Mouse (Mus musculus) embryonic facial prominence, embryonic 10.5 days (tissue): ENCODE measurements at regions not wholly inside any gene's neighbourhood (a gene's known extent, or its start where the extent isn't known, plus 50 kb on each side); places are given as distances from the start of the nearest gene placed in this dataset.

Experiments used
- DNase-seq: peaks from one replicate; pipeline ENCODE4 v3.0.0-alpha.2; 2017; ENCODE audit warnings: low spot score
- H3K27ac ChIP-seq: fragments of 300-500 bp; sonication (generic); replicated peaks from 2 replicates; pipeline ENCODE4 v1.5.1; 2016; ENCODE audit warnings: mild to moderate bottlenecking
- H3K27me3 ChIP-seq: fragments of 300-500 bp; sonication (generic); replicated peaks from 2 replicates; pipeline ENCODE4 v1.6.1; 2016; ENCODE audit warnings: low read depth, mild to moderate bottlenecking; ENCODE audit not compliant: poor library complexity, severe bottlenecking
- H3K36me3 ChIP-seq: fragments of 300-500 bp; sonication (generic); replicated peaks from 2 replicates; pipeline ENCODE4 v1.6.1; 2016; ENCODE audit warnings: mild to moderate bottlenecking, moderate library complexity
- H3K4me1 ChIP-seq: fragments of 300-500 bp; sonication (generic); 2 replicates; pipeline ENCODE4 v1.6.1; 2016
- H3K4me3 ChIP-seq: fragments of 300-500 bp; sonication (generic); 2 replicates; pipeline ENCODE4 v1.5.1; 2016; ENCODE audit warnings: mild to moderate bottlenecking, moderate library complexity
- H3K9me3 ChIP-seq: fragments of 300-500 bp; sonication (generic); 2 replicates; pipeline ENCODE4 v1.6.1; 2016; ENCODE audit warnings: mild to moderate bottlenecking
- WGBS: fragments of 180-500 bp; shearing (Covaris S2); methylation state at CpG from one replicate; pipeline ENCODE4 v1.1.7; 2016; 5-methylcytosine and 5-hydroxymethylcytosine counted together

DNA sequence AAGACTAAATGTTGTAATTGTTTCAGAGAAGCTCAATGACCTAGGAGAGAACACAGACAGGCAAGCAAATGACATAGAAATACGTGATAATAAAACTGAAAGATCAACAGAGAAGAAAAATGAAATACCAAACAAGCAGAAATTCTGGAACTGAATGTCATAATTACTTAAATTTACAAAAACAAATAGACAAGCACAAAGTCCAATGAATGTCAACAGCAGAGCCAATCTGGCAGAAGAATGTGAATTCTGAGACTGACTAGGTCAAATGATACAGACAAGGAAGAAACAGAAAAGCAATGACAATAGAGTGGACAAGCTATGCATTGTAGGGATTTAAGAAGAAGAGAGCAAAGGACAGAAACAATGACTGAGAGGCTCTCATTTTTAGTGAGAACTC lies 143.1 kb upstream of the N4bp1 start:
- DNase-seq, result no peak
- WGBS, result 84% methylated on average over 1 of the region's 1 CpGs
- no peaks in the 10 kb centered on the region for H3K36me3 ChIP-seq
- no peak overlapping the region for H3K27ac ChIP-seq
- no peaks in the 10 kb centered on the region for H3K9me3 ChIP-seq
- H3K27me3 ChIP-seq, result no peaks in the 10 kb centered on the region
- no peak overlapping the region for H3K4me3 ChIP-seq
- no peaks in the 10 kb centered on the region for H3K4me1 ChIP-seq

DNA sequence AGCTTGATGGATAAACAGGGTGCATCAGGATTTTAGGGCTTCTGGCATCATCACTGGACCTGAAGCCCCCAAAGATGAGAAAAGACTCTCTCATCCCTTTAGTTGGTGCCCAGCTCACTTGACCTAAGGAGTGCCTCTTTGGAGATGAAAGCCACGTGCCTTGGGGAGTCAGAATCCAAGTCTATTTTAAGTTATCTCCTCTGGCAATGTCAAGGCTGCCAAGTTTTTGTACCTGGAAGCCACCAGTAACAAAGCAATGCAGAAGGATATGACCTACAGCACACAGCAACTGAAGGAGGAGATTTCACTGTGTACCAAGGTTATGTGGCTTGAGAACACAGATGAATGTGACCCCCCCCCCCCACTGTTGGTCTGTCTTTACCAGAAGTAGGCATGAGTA lies 140.9 kb upstream of the N4bp1 start:
- Histone ChIP-seq H3K36me3 (no peaks in the 10 kb centered on the region), H3K4me3 (no peak overlapping the region), H3K27me3 (no peaks in the 10 kb centered on the region), H3K27ac (no peak overlapping the region), H3K9me3 (no peaks in the 10 kb centered on the region), H3K4me1 (no peaks in the 10 kb centered on the region)
- DNase-seq, result no peak
- 68% methylated on average over 1 of the region's 1 CpGs for WGBS

DNA sequence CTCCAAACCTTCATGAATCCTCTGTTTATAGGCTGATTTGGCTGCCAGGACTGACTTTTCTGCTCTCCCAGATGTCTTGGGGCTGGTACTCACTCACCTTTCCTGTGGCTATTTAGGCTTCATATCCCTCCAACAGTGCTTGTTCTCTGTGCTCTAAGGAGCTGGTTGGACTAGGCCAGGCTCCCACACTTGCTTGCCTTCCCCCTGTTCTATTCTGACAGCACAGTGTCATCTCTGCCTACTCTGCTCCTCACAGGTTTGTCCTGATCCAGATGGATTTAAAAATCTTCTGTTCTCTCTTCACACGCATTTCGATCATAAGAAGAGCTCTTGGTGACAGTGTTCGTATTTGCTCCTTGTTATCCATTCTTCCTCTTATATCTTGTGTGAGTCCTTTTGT lies 134.7 kb upstream of the N4bp1 start:
- Histone ChIP-seq H3K4me1 (no peaks in the 10 kb centered on the region), H3K27me3 (no peaks in the 10 kb centered on the region), H3K9me3 (no peaks in the 10 kb centered on the region), H3K36me3 (no peaks in the 10 kb centered on the region), H3K27ac (no peak overlapping the region), H3K4me3 (no peak overlapping the region)
- 94% methylated on average over 3 of the region's 3 CpGs for WGBS
- DNase-seq, result no peak

DNA sequence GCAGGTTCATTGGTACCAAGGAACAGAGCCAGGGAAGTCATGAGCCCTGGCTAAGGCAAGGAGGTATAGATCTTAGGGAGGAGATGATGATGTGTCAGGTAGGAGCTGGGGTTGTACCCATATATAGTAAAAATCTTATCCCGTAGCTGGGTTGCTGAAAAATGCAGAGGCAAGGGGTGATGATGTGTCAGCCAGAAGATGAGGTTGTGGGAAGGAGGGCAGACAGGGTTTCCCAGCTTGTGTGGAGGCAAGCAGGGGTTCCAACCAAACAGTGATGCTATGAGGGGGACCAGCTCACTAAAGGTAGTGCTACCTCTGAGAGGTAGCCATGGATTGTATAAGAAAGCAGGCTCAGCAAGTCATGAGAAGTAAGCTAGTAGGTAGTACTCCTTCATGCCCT lies 90.5 kb upstream of the N4bp1 start:
- DNase-seq, result peak; percentile 4
- Histone ChIP-seq H3K27me3 (no peaks in the 10 kb centered on the region), H3K27ac (no peak overlapping the region), H3K4me1 (no peaks in the 10 kb centered on the region), H3K9me3 (no peaks in the 10 kb centered on the region), H3K4me3 (no peak overlapping the region), H3K36me3 (no peaks in the 10 kb centered on the region)
- 96% methylated on average over 1 of the region's 1 CpGs for WGBS

DNA sequence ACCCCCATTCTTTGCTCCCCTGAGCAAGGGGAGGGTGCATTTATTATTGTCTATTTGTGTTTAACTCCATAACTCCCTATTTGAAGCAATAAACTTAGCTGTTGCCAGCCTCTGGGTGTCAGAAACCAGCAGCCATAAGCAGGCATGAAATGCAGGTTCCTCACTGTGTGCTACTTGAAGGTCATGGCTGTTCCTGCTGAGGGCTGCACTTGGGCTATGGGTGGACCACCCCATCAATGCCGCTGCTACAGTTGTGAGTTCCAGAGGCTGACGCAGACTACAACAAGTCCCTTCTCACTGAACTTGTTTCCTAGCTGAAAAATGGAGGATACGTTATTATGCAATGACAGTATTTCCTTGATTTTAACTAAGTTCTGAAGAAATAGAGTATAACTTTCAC lies 86.7 kb upstream of the N4bp1 start:
- H3K27me3 ChIP-seq, result no peaks in the 10 kb centered on the region
- H3K27ac ChIP-seq, result no peak overlapping the region
- H3K4me3 ChIP-seq, result no peak overlapping the region
- no peak for DNase-seq
- H3K4me1 ChIP-seq, result peaks cover 9% of the 10 kb centered on the region
- 92% methylated on average over 3 of the region's 3 CpGs for WGBS
- no peaks in the 10 kb centered on the region for H3K36me3 ChIP-seq
- H3K9me3 ChIP-seq, result peaks cover 4% of the 10 kb centered on the region; the same call in 1 of the 2 replicates

DNA sequence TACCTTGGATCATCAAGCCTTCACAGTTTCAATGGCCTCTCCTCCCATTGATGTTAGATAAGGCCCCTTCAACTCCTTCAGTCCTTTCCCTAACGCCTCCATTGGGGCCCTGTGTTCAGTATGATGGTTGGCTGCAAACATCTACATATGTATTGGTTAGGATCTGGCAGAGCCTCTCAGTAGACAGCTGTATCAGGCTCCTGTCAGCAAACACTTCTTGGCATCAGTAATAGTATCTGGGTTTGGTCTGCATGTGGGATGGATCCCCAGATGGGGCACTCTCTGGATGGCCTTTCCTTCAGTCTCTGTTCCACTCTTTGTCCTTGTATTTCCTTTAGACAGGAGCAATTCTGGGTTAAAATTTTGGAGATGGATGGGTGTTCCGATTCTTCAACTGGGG lies 84.0 kb upstream of the N4bp1 start:
- H3K4me3 ChIP-seq, result no peak overlapping the region
- H3K9me3 ChIP-seq, result peaks cover 4% of the 10 kb centered on the region; the same call in 1 of the 2 replicates
- H3K4me1 ChIP-seq, result peaks cover 9% of the 10 kb centered on the region
- H3K36me3 ChIP-seq, result no peaks in the 10 kb centered on the region
- 94% methylated on average over 2 of the region's 2 CpGs for WGBS
- H3K27ac ChIP-seq, result no peak overlapping the region
- no peaks in the 10 kb centered on the region for H3K27me3 ChIP-seq
- no peak for DNase-seq

DNA sequence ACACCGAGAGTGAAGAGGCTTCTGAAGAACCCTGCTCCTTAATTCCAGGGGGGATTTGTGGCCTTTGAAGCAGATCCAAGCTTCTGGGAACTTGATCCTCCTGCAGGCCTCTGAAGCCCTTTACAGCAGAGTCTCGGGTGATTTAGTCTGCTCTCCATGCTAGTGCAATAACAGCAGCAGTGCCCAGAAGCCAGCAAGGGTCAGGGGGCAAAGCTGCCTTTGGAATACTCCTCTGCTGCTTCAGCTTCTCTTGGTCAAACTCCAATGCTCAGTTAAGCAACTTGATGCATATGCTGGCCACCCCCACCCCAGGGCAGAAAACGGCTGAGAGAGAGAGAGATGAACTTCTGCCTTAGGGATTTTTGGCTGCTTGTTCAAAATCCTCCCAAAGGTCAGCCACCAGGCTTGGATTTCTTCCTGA lies 82.8 kb upstream of the N4bp1 start:
- H3K27ac ChIP-seq, result peak overlapping the region; percentile 44
- 20% methylated on average over 3 of the region's 3 CpGs for WGBS
- H3K27me3 ChIP-seq, result no peaks in the 10 kb centered on the region
- no peak overlapping the region for H3K4me3 ChIP-seq
- peak; percentile 42 for DNase-seq
- no peaks in the 10 kb centered on the region for H3K36me3 ChIP-seq
- H3K9me3 ChIP-seq, result peaks cover 4% of the 10 kb centered on the region; the same call in 1 of the 2 replicates
- H3K4me1 ChIP-seq, result peaks cover 9% of the 10 kb centered on the region

DNA sequence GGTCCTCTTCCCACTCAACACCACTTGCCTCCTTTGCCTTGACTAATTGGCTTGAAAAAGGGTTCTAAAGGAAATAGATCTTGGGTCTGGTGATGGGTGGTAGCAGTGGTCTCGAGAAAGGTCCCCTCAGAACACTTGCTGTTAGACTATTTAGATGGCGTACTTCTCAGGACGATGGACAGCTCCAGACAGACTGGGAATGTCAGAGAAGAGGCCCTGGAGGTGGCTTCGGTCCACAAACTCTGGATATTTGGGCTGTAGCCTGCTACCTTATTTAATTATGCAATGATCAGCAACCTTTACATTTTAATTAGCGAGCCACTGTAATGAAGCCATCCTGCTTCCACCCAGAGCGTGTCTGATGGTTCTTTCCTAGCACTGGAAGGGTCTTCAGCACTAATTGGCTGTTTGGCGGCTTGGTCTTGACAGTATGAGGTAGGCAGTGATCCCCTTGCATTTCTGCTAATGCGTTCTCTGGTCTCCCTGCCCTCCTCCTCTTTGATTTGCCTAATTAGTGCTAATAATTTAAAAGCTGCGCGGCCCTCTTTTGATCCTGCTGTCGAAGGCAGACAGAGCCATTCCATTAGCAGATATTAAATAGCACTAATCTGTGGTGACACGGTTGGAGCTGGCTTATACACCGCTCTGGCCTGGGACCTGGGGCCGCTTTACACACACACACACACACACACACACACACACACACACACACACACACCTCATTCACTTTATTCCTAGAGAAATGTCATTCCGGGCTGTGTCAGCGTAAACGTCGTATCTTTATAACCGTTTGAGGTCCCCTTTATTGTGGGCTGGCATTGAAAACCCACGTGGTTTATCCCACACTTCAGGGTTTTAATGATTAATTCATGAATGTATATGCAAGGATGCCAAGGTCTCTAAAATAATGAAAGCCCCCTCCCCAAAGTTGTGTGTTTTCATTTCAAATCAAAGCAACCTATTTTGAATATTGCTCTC lies 76.4 kb upstream of the N4bp1 start:
- H3K4me1 ChIP-seq, result no peaks in the 10 kb centered on the region
- no peak for DNase-seq
- H3K36me3 ChIP-seq, result no peaks in the 10 kb centered on the region
- H3K27ac ChIP-seq, result no peak overlapping the region
- no peaks in the 10 kb centered on the region for H3K9me3 ChIP-seq
- H3K4me3 ChIP-seq, result no peak overlapping the region
- WGBS, result 71% methylated on average over 20 of the region's 20 CpGs
- no peaks in the 10 kb centered on the region for H3K27me3 ChIP-seq
